Mouse (Mus musculus) kidney, adult 2 months (tissue): ENCODE measurements around the gene Arhgef7. TPM values are rescaled to one million over a fixed set of nuclear protein-coding genes. Genes with fewer than 3 reads are reported as not detected.

Experiments used
- DNase-seq: peaks from one replicate; pipeline ENCODE4 v3.0.0; 2021
- H3K27ac ChIP-seq: fragments of 200-500 bp; 2 replicates; pipeline ENCODE4 v1.5.1; 2012; ENCODE audit warnings: low read depth, low read length, control low read depth, inconsistent platforms; ENCODE audit not compliant: insufficient read depth
- H3K27me3 ChIP-seq: fragments of 200-500 bp; replicated peaks from 2 replicates; pipeline ENCODE4 v1.6.1; 2012; ENCODE audit warnings: mild to moderate bottlenecking, moderate library complexity, low read length, inconsistent platforms; ENCODE audit not compliant: control insufficient read depth, insufficient read depth
- H3K36me3 ChIP-seq: fragments of 200-500 bp; 2 replicates; pipeline ENCODE4 v1.6.1; 2012; ENCODE audit warnings: mild to moderate bottlenecking, moderate library complexity, low read length, inconsistent platforms; ENCODE audit not compliant: control insufficient read depth, insufficient read depth
- H3K4me1 ChIP-seq: fragments of 200-500 bp; 2 replicates; pipeline ENCODE4 v1.6.1; 2011; ENCODE audit warnings: low read length; ENCODE audit not compliant: control insufficient read depth, insufficient read depth
- H3K4me3 ChIP-seq: fragments of 200-500 bp; 2 replicates; pipeline ENCODE4 v1.5.1; 2011; ENCODE audit warnings: mild to moderate bottlenecking, low read depth, low read length, control low read depth; ENCODE audit not compliant: insufficient read depth
- CTCF ChIP-seq: fragments of 200-500 bp; conservative IDR thresholded peaks from 2 replicates; pipeline ENCODE4 v1.5.1; 2011; ENCODE audit warnings: low read depth, mild to moderate bottlenecking, control low read depth, low read length, moderate library complexity, mixed read lengths; ENCODE audit not compliant: insufficient read depth, insufficient read length
- POLR2A ChIP-seq: fragments of 200-500 bp; IDR thresholded peaks from one replicate; pipeline ENCODE4 v1.6.1; 2011; ENCODE audit warnings: low read depth, low read length, control low read depth
- WGBS: fragments of 180-500 bp; shearing (Covaris S2); methylation state at CpG from one replicate; pipeline ENCODE4 v1.1.7; 2018; 5-methylcytosine and 5-hydroxymethylcytosine counted together
- polyA plus RNA-seq: library from polyadenylated mRNA; depleted of rRNA; stranded (reverse); fragments of >200 nt; gene quantifications from 2 replicates; pipeline ENCODE4 v1.2.3, GENCODE M21; 2012

The Arhgef7 gene
- polyA plus RNA-seq, 1 experiment = 49.6 TPM

GRCm38 (mm10) chr8:11717194-11717593, 10.3 kb upstream of the Arhgef7 start:
- TF ChIP-seq POLR2A (no peak), CTCF (no peak)
- H3K27me3 ChIP-seq = no peaks in the 10 kb centered on the region
- WGBS = 70% methylated on average over 4 of the region's 4 CpGs
- no peak for DNase-seq
- H3K36me3 ChIP-seq = no peaks in the 10 kb centered on the region
- H3K4me1 ChIP-seq = no peaks in the 10 kb centered on the region
- H3K27ac ChIP-seq = no peak overlapping the region
- H3K4me3 ChIP-seq = no peak overlapping the region

GRCm38 (mm10) chr8:11727273-11727650, 259 bp upstream of the Arhgef7 start:
- DNase-seq = no peak
- 4% methylated on average over 22 of the region's 22 CpGs for WGBS
- peak overlapping the region; percentile 63 for H3K4me3 ChIP-seq
- TF ChIP-seq POLR2A (no peak), CTCF (no peak)
- no peak overlapping the region for H3K27ac ChIP-seq
- H3K27me3 ChIP-seq = no peaks in the 10 kb centered on the region
- peaks cover 5% of the 10 kb centered on the region; the same call in 1 of the 2 replicates for H3K4me1 ChIP-seq
- no peaks in the 10 kb centered on the region for H3K36me3 ChIP-seq

- Histone ChIP-seq H3K4me3 (peak overlapping the region; percentile 63), H3K27me3 (no peaks in the 10 kb centered on the region), H3K4me1 (peaks cover 5% of the 10 kb centered on the region; the same call in 1 of the 2 replicates), H3K36me3 (no peaks in the 10 kb centered on the region), H3K27ac (peak overlapping the region; percentile 21)
- DNase-seq = peak; percentile 90
- 3% methylated on average over 60 of the region's 61 CpGs for WGBS
- TF ChIP-seq POLR2A = no peak
- no peak for TF ChIP-seq CTCF
Measured at GRCm38 (mm10) chr8:11728482-11729295, 1.2 kb downstream of the Arhgef7 start.

GRCm38 (mm10) chr8:11730271-11730940, 2.9 kb downstream of the Arhgef7 start:
- H3K4me3 ChIP-seq = no peak overlapping the region
- H3K27ac ChIP-seq = no peak overlapping the region
- WGBS = 59% methylated on average over 12 of the region's 12 CpGs
- TF ChIP-seq POLR2A (no peak), CTCF (no peak)
- no peaks in the 10 kb centered on the region for H3K36me3 ChIP-seq
- peaks cover 5% of the 10 kb centered on the region; the same call in 1 of the 2 replicates for H3K4me1 ChIP-seq
- DNase-seq = peak; percentile 89
- H3K27me3 ChIP-seq = no peaks in the 10 kb centered on the region

- H3K4me3 ChIP-seq = no peak overlapping the region
- peak; percentile 26; the same call in 1 of the 2 replicates for TF ChIP-seq CTCF
- no peak for TF ChIP-seq POLR2A
- H3K36me3 ChIP-seq = no peaks in the 10 kb centered on the region
- DNase-seq = peak; percentile 83
- H3K27ac ChIP-seq = no peak overlapping the region
- 52% methylated on average over 15 of the region's 15 CpGs for WGBS
- H3K4me1 ChIP-seq = 0 out of 2 replicates have a peak, but pooled peaks cover 4% of the 10 kb centered on the region
- no peaks in the 10 kb centered on the region for H3K27me3 ChIP-seq
Measured at GRCm38 (mm10) chr8:11735672-11736235, 8.2 kb downstream of the Arhgef7 start.

GRCm38 (mm10) chr8:11737096-11737495, 9.6 kb downstream of the Arhgef7 start:
- Histone ChIP-seq H3K4me1 (0 out of 2 replicates have a peak, but pooled peaks cover 6% of the 10 kb centered on the region), H3K27ac (no peak overlapping the region), H3K4me3 (no peak overlapping the region), H3K27me3 (no peaks in the 10 kb centered on the region), H3K36me3 (no peaks in the 10 kb centered on the region)
- no peak for TF ChIP-seq CTCF
- TF ChIP-seq POLR2A = no peak
- WGBS = 66% methylated on average over 6 of the region's 6 CpGs
- peak; percentile 70 for DNase-seq

GRCm38 (mm10) chr8:11739082-11739481, 11.6 kb downstream of the Arhgef7 start:
- Histone ChIP-seq H3K4me1 (0 out of 2 replicates have a peak, but pooled peaks cover 6% of the 10 kb centered on the region), H3K4me3 (no peak overlapping the region), H3K36me3 (no peaks in the 10 kb centered on the region), H3K27me3 (no peaks in the 10 kb centered on the region), H3K27ac (no peak overlapping the region)
- 80% methylated on average over 5 of the region's 5 CpGs for whole genome bisulfite sequencing
- TF ChIP-seq CTCF (0 out of 2 replicates have a peak, but pooled peaks have one; percentile 13), POLR2A (no peak)
- DNase-seq = no peak
